Mouse (Mus musculus) regulatory T cell (primary cell): ENCODE data around the gene Entpd3.
"Not testable (repeated sequence)": the region's sequence is repeated elsewhere in the genome, so short reads cannot be mapped to it uniquely, and the experiment has no call there.

ENCODE experiments used
- in situ Hi-C: fragments of 300-600 bp; cut with MboI, MseI; formaldehyde crosslinking; loops from one replicate; pipeline ENCODE4 v1.15.1; 2025; ENCODE audit warnings: high pct_unique_total_duplicates

Gene Entpd3

GRCm38 (mm10) chr9:120533446-120533950 lies 6.1 kb upstream of the Entpd3 start:
- in situ Hi-C loops: not testable (repeated sequence)

GRCm38 (mm10) chr9:120541411-120541810 lies 1.8 kb downstream of the Entpd3 start:
- in situ Hi-C loops: no loop called here

GRCm38 (mm10) chr9:120542241-120542640 lies 2.6 kb downstream of the Entpd3 start:
- in situ Hi-C loops: no loop called here

GRCm38 (mm10) chr9:120545994-120546393 lies 6.4 kb downstream of the Entpd3 start:
- in situ Hi-C loops: no loop called here

- in situ Hi-C loops: no loop called here
These were observed 6.9 kb downstream of the Entpd3 start for GRCm38 (mm10) chr9:120546482-120546881.

- in situ Hi-C loops: no loop called here
These were observed 7.5 kb downstream of the Entpd3 start for GRCm38 (mm10) chr9:120547026-120547668.

- in situ Hi-C loops: no loop called here
These were observed 11.2 kb downstream of the Entpd3 start for GRCm38 (mm10) chr9:120550778-120551177.

- in situ Hi-C loops: no loop called here
These were observed 24.0 kb downstream of the Entpd3 start for GRCm38 (mm10) chr9:120563590-120563989.

- in situ Hi-C loops: no loop called here
These were observed 24.6 kb downstream of the Entpd3 start for GRCm38 (mm10) chr9:120564247-120564646.

GRCm38 (mm10) chr9:120566384-120566783 lies 26.8 kb downstream of the Entpd3 start:
- in situ Hi-C loops: no loop called here

GRCm38 (mm10) chr9:120568917-120569316 lies 29.3 kb downstream of the Entpd3 start:
- in situ Hi-C loops: no loop called here

- in situ Hi-C loops: no loop called here
These were observed 30.2 kb downstream of the Entpd3 start for GRCm38 (mm10) chr9:120569721-120570333.

GRCm38 (mm10) chr9:120570334-120570725 lies 30.7 kb downstream of the Entpd3 start:
- in situ Hi-C loops: no loop called here

- in situ Hi-C loops: no loop called here
These were observed 31.3 kb downstream of the Entpd3 start, which contains the start of gene Rpl14 for GRCm38 (mm10) chr9:120570741-120571592. TSS of gene Rpl14 (plus strand) at chr9:120571444.

- in situ Hi-C loops: no loop called here
These were observed 32.2 kb downstream of the Entpd3 start for GRCm38 (mm10) chr9:120571593-120572385.

GRCm38 (mm10) chr9:120575748-120576661 lies 36.4 kb downstream of the Entpd3 start:
- in situ Hi-C loops: loop anchor here (25.0 kb wide), 1 partner anchor 1136 kb away; the partner anchor contains the start of genes Nktr, Sec22c and Ss18l2

- in situ Hi-C loops: loop anchor here (25.0 kb wide), 1 partner anchor 1136 kb away; the partner anchor contains the start of genes Nktr, Sec22c and Ss18l2
These were observed 37.0 kb downstream of the Entpd3 start for GRCm38 (mm10) chr9:120576662-120577013.

GRCm38 (mm10) chr9:120577133-120577651 lies 37.6 kb downstream of the Entpd3 start:
- in situ Hi-C loops: loop anchor here (25.0 kb wide), 1 partner anchor 1135 kb away; the partner anchor contains the start of genes Nktr, Sec22c and Ss18l2

GRCm38 (mm10) chr9:120577706-120578405 lies 38.2 kb downstream of the Entpd3 start:
- in situ Hi-C loops: loop anchor here (25.0 kb wide), 1 partner anchor 1134 kb away; the partner anchor contains the start of genes Nktr, Sec22c and Ss18l2
